Mouse (Mus musculus): ENCODE measurements at regions not wholly inside any gene's neighbourhood (a gene's known extent, or its start where the extent isn't known, plus 50 kb on each side); places are given as distances from the start of the nearest gene placed in this dataset.
A peak's percentile ranks its signal among the peaks of the same experiment; 100 is the strongest.

GRCm38 (mm10) chr12:112387836-112388235 is 101.4 kb upstream of the A530016L24Rik start:
- no peak for DNase-seq

GRCm38 (mm10) chr12:112395909-112396308 is 93.3 kb upstream of the A530016L24Rik start:
- DNase-seq = no peak

- no peak for DNase-seq
Measured at GRCm38 (mm10) chr12:112403688-112404240, 85.5 kb upstream of the A530016L24Rik start.

GRCm38 (mm10) chr12:112404338-112404737 is 84.9 kb upstream of the A530016L24Rik start:
- no peak for DNase-seq

- DNase-seq = peak; percentile 37
Measured at GRCm38 (mm10) chr12:112405781-112406213, 83.5 kb upstream of the A530016L24Rik start.

- DNase-seq = peak; percentile 49
Measured at GRCm38 (mm10) chr12:112411612-112412350, 77.5 kb upstream of the A530016L24Rik start.

GRCm38 (mm10) chr12:112412351-112412697 is 76.9 kb upstream of the A530016L24Rik start:
- DNase-seq = no peak

- DNase-seq = no peak
Measured at GRCm38 (mm10) chr12:112415926-112416473, 73.2 kb upstream of the A530016L24Rik start.

GRCm38 (mm10) chr12:112416537-112416936 is 72.7 kb upstream of the A530016L24Rik start:
- DNase-seq = no peak

- DNase-seq = no peak
Measured at GRCm38 (mm10) chr12:112418636-112419035, 70.6 kb upstream of the A530016L24Rik start.

GRCm38 (mm10) chr12:112422177-112422576 is 67.1 kb upstream of the A530016L24Rik start:
- no peak for DNase-seq

GRCm38 (mm10) chr12:112424150-112424549 is 65.1 kb upstream of the A530016L24Rik start:
- no peak for DNase-seq

GRCm38 (mm10) chr12:112426681-112427080 is 62.6 kb upstream of the A530016L24Rik start:
- DNase-seq = no peak

- peak; percentile 47 for DNase-seq
Measured at GRCm38 (mm10) chr12:112430104-112430846, 59.0 kb upstream of the A530016L24Rik start.

- peak; percentile 42 for DNase-seq
Measured at GRCm38 (mm10) chr12:112433315-112433714, 55.9 kb upstream of the A530016L24Rik start.

GRCm38 (mm10) chr12:112434673-112435294 is 54.5 kb upstream of the A530016L24Rik start:
- no peak for DNase-seq

- no peak for DNase-seq
Measured at GRCm38 (mm10) chr12:112435295-112436110, 53.7 kb upstream of the A530016L24Rik start.

- no peak for DNase-seq
Measured at GRCm38 (mm10) chr12:112437046-112437445, 52.2 kb upstream of the A530016L24Rik start.

GRCm38 (mm10) chr12:112438206-112438605 is 51.0 kb upstream of the A530016L24Rik start:
- no peak for DNase-seq
